Mouse (Mus musculus) midbrain, embryonic 14.5 days (tissue): ENCODE measurements around the gene Tmem256. TPM values are rescaled to one million over a fixed set of nuclear protein-coding genes. Genes with fewer than 3 reads are reported as not detected.

ENCODE experiments used
- microRNA-seq: library from miRNA; unstranded; fragments of <30 nt; microRNA quantifications from one replicate; pipeline ENCODE4, GENCODE M21; 2016
- polyA plus RNA-seq: library from polyadenylated mRNA; unstranded; fragments of >200 nt; fragmentation: Nextera tagmentation; extraction: Ambion mirVana; gene quantifications from 2 replicates; pipeline ENCODE4 v1.2.1, GENCODE M21; 2014

The Tmem256 gene
- polyA plus RNA-seq, 1 experiment from 2014 or later, result 313 TPM

Small RNAs within 50 kb of the gene (microRNA-seq; reads per million reads assigned to microRNA genes)
- gene Mir6924, result not detected

Other genes starting within 250 kb of the Tmem256 start
- gene Atp1b2, start 232.6 kb upstream of the Tmem256 start, polyA plus RNA-seq, result 46.5 and 46.7 TPM in 2 replicates
- not detected in 2 replicates for gene Shbg, start 220.6 kb upstream of the Tmem256 start, polyA plus RNA-seq
- gene Sat2, start 216.5 kb upstream of the Tmem256 start, polyA plus RNA-seq, result 21.6 and 22.5 TPM in 2 replicates
- gene Fxr2, start 205.5 kb upstream of the Tmem256 start, polyA plus RNA-seq, result 35.9 and 38.4 TPM in 2 replicates
- not detected in 2 replicates for gene Sox15, start 183.2 kb upstream of the Tmem256 start, polyA plus RNA-seq
- 64.0 and 108 TPM in 2 replicates for gene Mpdu1, start 175.9 kb upstream of the Tmem256 start, polyA plus RNA-seq
- gene Cd68, start 172.4 kb upstream of the Tmem256 start, polyA plus RNA-seq, result 3.7 and 7.9 TPM in 2 replicates
- gene Eif4a1, start 166.1 kb upstream of the Tmem256 start, polyA plus RNA-seq, result 707 and 863 TPM in 2 replicates
- gene Senp3, start 156.4 kb upstream of the Tmem256 start, polyA plus RNA-seq, result 93.3 and 103 TPM in 2 replicates
- gene Tnfsf13, start 152.7 kb upstream of the Tmem256 start, polyA plus RNA-seq, result 0.16 and 0.25 TPM in 2 replicates
- 1.6 and 3.0 TPM in 2 replicates for gene Tnfsf12, start 142.7 kb upstream of the Tmem256 start, polyA plus RNA-seq
- 0.51 and 1.1 TPM in 2 replicates for gene Tnfsfm13, start 142.4 kb upstream of the Tmem256 start, polyA plus RNA-seq
- 20.0 and 30.7 TPM in 2 replicates for gene Polr2a, start 79.9 kb upstream of the Tmem256 start, polyA plus RNA-seq
- gene Slc35g3, start 76.5 kb upstream of the Tmem256 start, polyA plus RNA-seq, result 0.14 TPM in 1 of 2 replicates, not detected in the other
- 3.8 and 4.2 TPM in 2 replicates for gene Zbtb4, start 72.6 kb upstream of the Tmem256 start, polyA plus RNA-seq
- 0.80 and 1.3 TPM in 2 replicates for gene Chrnb1, start 42.6 kb upstream of the Tmem256 start, polyA plus RNA-seq
- 3.2 and 3.6 TPM in 2 replicates for gene Fgf11, start 36.7 kb upstream of the Tmem256 start, polyA plus RNA-seq
- gene Tmem102, start 32.9 kb upstream of the Tmem256 start, polyA plus RNA-seq, result 0.58 and 0.82 TPM in 2 replicates
- gene Gm39566, start 23.2 kb upstream of the Tmem256 start, polyA plus RNA-seq, result not detected in 2 replicates
- not detected in 2 replicates for gene Spem2, start 20.0 kb upstream of the Tmem256 start, polyA plus RNA-seq
- gene Spem1, start 16.3 kb upstream of the Tmem256 start, polyA plus RNA-seq, result 0.49 and 0.85 TPM in 2 replicates
- 25.1 and 32.4 TPM in 2 replicates for gene Nlgn2, start 730 bp upstream of the Tmem256 start, polyA plus RNA-seq
- 41.3 and 51.9 TPM in 2 replicates for gene Plscr3, start 7.9 kb downstream of the Tmem256 start, polyA plus RNA-seq
- gene Tnk1, start 20.2 kb downstream of the Tmem256 start, polyA plus RNA-seq, result not detected in 2 replicates
- not detected in 2 replicates for gene Tmem95, start 39.5 kb downstream of the Tmem256 start, polyA plus RNA-seq
- gene Kctd11, start 42.9 kb downstream of the Tmem256 start, polyA plus RNA-seq, result 0.74 and 1.0 TPM in 2 replicates
- 0.17 and 0.30 TPM in 2 replicates for gene Acap1, start 57.0 kb downstream of the Tmem256 start, polyA plus RNA-seq
- gene 2810408A11Rik, start 62.5 kb downstream of the Tmem256 start, polyA plus RNA-seq, result 9.4 and 13.0 TPM in 2 replicates
- gene Neurl4, start 62.6 kb downstream of the Tmem256 start, polyA plus RNA-seq, result 27.5 and 29.0 TPM in 2 replicates
- gene Gps2, start 75.4 kb downstream of the Tmem256 start, polyA plus RNA-seq, result 56.4 and 62.4 TPM in 2 replicates
- gene Eif5a, start 83.4 kb downstream of the Tmem256 start, polyA plus RNA-seq, result 1,083 and 1,099 TPM in 2 replicates
- 4.3 and 10.4 TPM in 2 replicates for gene Ybx2, start 97.3 kb downstream of the Tmem256 start, polyA plus RNA-seq
- gene Slc2a4, start 109.7 kb downstream of the Tmem256 start, polyA plus RNA-seq, result 2.2 and 4.5 TPM in 2 replicates
- 0.20 TPM in 1 of 2 replicates, not detected in the other for gene Cldn7, start 126.3 kb downstream of the Tmem256 start, polyA plus RNA-seq
- 24.4 and 39.0 TPM in 2 replicates for gene Ctdnep1, start 142.6 kb downstream of the Tmem256 start, polyA plus RNA-seq
- gene Elp5, start 144.0 kb downstream of the Tmem256 start, polyA plus RNA-seq, result 162 and 193 TPM in 2 replicates
- gene Gabarap, start 152.6 kb downstream of the Tmem256 start, polyA plus RNA-seq, result 616 and 626 TPM in 2 replicates
- 41.3 and 48.9 TPM in 2 replicates for gene Phf23, start 157.3 kb downstream of the Tmem256 start, polyA plus RNA-seq
- 22.9 and 23.0 TPM in 2 replicates for gene Dvl2, start 162.1 kb downstream of the Tmem256 start, polyA plus RNA-seq
- gene Acadvl, start 176.9 kb downstream of the Tmem256 start, polyA plus RNA-seq, result 43.2 and 49.6 TPM in 2 replicates
- gene Dlg4, start 178.4 kb downstream of the Tmem256 start, polyA plus RNA-seq, result 33.1 and 41.0 TPM in 2 replicates
- gene Asgr1, start 215.6 kb downstream of the Tmem256 start, polyA plus RNA-seq, result 0.26 and 1.4 TPM in 2 replicates